Mouse (Mus musculus): ENCODE measurements at regions not wholly inside any gene's neighbourhood (a gene's known extent, or its start where the extent isn't known, plus 50 kb on each side); places are given as distances from the start of the nearest gene placed in this dataset.
"Not testable (repeated sequence)": the region's sequence is repeated elsewhere in the genome, so short reads cannot be mapped to it uniquely, and the experiment has no call there.

GRCm38 (mm10) chr10:45859137-45859536 lies 281.5 kb downstream of the Hace1 start:
- DNase-seq, result no peak

GRCm38 (mm10) chr10:45859909-45860308 lies 282.3 kb downstream of the Hace1 start:
- DNase-seq, result no peak

- DNase-seq, result no peak
Measured at GRCm38 (mm10) chr10:45860696-45861095, 283.1 kb downstream of the Hace1 start.

GRCm38 (mm10) chr10:45865793-45866192 lies 288.2 kb downstream of the Hace1 start:
- DNase-seq, result no peak

- DNase-seq, result no peak
Measured at GRCm38 (mm10) chr10:45866860-45867259, 289.2 kb downstream of the Hace1 start.

- DNase-seq, result no peak
Measured at GRCm38 (mm10) chr10:45871028-45871427, 293.4 kb downstream of the Hace1 start.

GRCm38 (mm10) chr10:45872007-45872890 lies 294.6 kb downstream of the Hace1 start:
- DNase-seq, result no peak

- no peak for DNase-seq
Measured at GRCm38 (mm10) chr10:45873805-45874780, 296.5 kb downstream of the Hace1 start.

GRCm38 (mm10) chr10:45875287-45875686 lies 297.7 kb downstream of the Hace1 start:
- DNase-seq, result not testable (repeated sequence)

GRCm38 (mm10) chr10:45883745-45884144 lies 306.1 kb downstream of the Hace1 start:
- no peak for DNase-seq

- DNase-seq, result no peak
Measured at GRCm38 (mm10) chr10:45886636-45887035, 309.0 kb downstream of the Hace1 start.

GRCm38 (mm10) chr10:45888835-45889234 lies 311.2 kb downstream of the Hace1 start:
- DNase-seq, result no peak

GRCm38 (mm10) chr10:45889381-45889951 lies 311.8 kb downstream of the Hace1 start:
- DNase-seq, result no peak

- no peak for DNase-seq
Measured at GRCm38 (mm10) chr10:45890088-45890626, 312.5 kb downstream of the Hace1 start.

GRCm38 (mm10) chr10:45892464-45892863 lies 314.8 kb downstream of the Hace1 start:
- no peak for DNase-seq

GRCm38 (mm10) chr10:45893894-45894831 lies 316.5 kb downstream of the Hace1 start:
- DNase-seq, result no peak

- no peak for DNase-seq
Measured at GRCm38 (mm10) chr10:45916928-45917327, 339.3 kb downstream of the Hace1 start.

- no peak for DNase-seq
Measured at GRCm38 (mm10) chr10:45925746-45926145, 348.1 kb downstream of the Hace1 start.

- no peak for DNase-seq
Measured at GRCm38 (mm10) chr10:45933631-45934310, 356.1 kb downstream of the Hace1 start.

- no peak for DNase-seq
Measured at GRCm38 (mm10) chr10:45957686-45958085, 380.1 kb downstream of the Hace1 start.

GRCm38 (mm10) chr10:45972240-45972639 lies 394.6 kb downstream of the Hace1 start:
- no peak for DNase-seq

All from thymus, postnatal 4 days (tissue).